Mouse (Mus musculus): ENCODE measurements at regions not wholly inside any gene's neighbourhood (a gene's known extent, or its start where the extent isn't known, plus 50 kb on each side); places are given as distances from the start of the nearest gene placed in this dataset.
A peak's percentile ranks its signal among the peaks of the same experiment; 100 is the strongest.

DNA sequence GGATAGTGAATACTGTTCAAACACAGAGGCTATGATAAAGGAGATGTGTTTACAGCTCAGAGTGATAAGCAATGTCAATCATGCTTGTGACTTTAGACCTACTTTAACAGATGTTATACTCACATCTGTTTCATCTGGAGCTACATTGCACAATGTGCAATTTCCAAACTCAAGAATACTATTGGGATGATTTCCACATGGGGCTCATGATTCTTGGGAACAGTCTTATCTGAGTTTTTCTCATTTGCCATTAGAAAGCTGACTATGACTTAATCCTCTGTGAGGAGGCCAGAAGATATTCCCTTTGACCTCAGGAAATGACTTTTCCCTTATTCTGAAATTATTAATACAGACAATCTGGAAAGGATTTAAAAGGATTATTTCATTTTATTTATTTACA is 252.3 kb upstream of the Clnk start:
- ATAC-seq (ENCODE audit: low FRiP score, low read depth) (no peak), DNase-seq (ENCODE audit: low spot score) (peak; percentile 49)
- Histone ChIP-seq H3K27ac (replicated peaks; ENCODE audit: low read depth, low read length) (no peak overlapping the region), H3K4me2 (replicated peaks; ENCODE audit: low read depth, low read length, severe bottlenecking) (no peak overlapping the region), H3K9ac (ENCODE audit: low read depth, low read length, severe bottlenecking) (no peak overlapping the region), H3K9me3 (ENCODE audit: control insufficient read depth, low read length) (no peaks in the 10 kb centered on the region), H3K4me3 (replicated peaks; ENCODE audit: low read length) (no peak overlapping the region), H3K27me3 (ENCODE audit: control insufficient read depth, insufficient read depth, low read length) (no peaks in the 10 kb centered on the region), H3K36me3 (ENCODE audit: control insufficient read depth, insufficient read depth, low read length) (no peaks in the 10 kb centered on the region), H3K4me1 (ENCODE audit: control insufficient read depth, insufficient read depth, low read length) (peaks cover 13% of the 10 kb centered on the region)
- no peak for TF ChIP-seq POLR2A (IDR thresholded peaks at IDR 0.05; ENCODE audit: borderline replicate concordance, extremely low read depth, insufficient read depth, insufficient read length)

DNA sequence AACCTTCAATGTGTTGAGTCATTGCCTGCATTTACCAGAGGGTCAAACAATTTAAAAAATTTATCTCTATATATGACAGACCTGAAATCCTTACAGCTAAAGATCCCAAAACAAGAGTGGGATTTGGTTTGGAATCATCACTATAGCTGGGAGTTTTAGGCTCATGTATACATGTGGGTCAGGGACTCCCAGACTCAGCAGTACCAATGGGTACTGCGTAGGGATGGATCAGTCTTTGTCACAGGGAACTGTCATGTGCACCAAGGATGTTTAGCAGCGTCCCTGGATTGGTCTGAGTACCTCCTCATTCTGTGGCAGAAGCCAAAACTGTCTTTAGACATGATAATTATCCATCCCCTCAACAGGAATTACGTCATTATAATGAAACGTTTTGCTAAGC is 250.2 kb upstream of the Clnk start:
- TF ChIP-seq POLR2A (IDR thresholded peaks at IDR 0.05; ENCODE audit: borderline replicate concordance, extremely low read depth, insufficient read depth, insufficient read length): no peak
- no peaks in the 10 kb centered on the region for H3K27me3 ChIP-seq (ENCODE audit: control insufficient read depth, insufficient read depth, low read length)
- ATAC-seq (ENCODE audit: low FRiP score, low read depth) (no peak), DNase-seq (ENCODE audit: low spot score) (no peak)
- 78% methylated on average over 4 of the region's 4 CpGs for WGBS
- no peaks in the 10 kb centered on the region for H3K36me3 ChIP-seq (ENCODE audit: control insufficient read depth, insufficient read depth, low read length)
- peaks cover 11% of the 10 kb centered on the region for H3K4me1 ChIP-seq (ENCODE audit: control insufficient read depth, insufficient read depth, low read length)
- H3K27ac ChIP-seq (replicated peaks; ENCODE audit: low read depth, low read length): no peak overlapping the region
- no peak overlapping the region for H3K4me2 ChIP-seq (replicated peaks; ENCODE audit: low read depth, low read length, severe bottlenecking)
- H3K9ac ChIP-seq (ENCODE audit: low read depth, low read length, severe bottlenecking): no peak overlapping the region
- no peaks in the 10 kb centered on the region for H3K9me3 ChIP-seq (ENCODE audit: control insufficient read depth, low read length)
- no peak overlapping the region for H3K4me3 ChIP-seq (replicated peaks; ENCODE audit: low read length)

DNA sequence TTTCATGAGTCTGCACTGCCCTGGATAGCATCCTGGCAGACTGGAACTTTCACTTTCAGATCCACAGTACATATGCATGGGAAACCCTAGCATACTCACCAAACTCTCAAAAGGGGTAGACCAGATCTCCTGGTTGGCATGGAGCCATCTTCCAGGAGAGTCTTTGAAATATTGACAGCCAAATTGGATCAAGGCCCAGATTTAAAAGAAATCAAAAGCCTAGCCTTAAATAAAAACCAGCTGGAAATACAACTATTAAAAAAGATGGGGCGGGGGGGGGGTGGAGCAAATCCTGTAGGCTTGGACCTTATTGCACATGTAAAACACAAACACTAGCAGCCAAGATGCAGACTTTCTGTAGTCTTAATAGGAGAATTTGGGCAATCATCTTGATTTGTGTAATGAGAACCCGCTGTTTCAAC is 249.7 kb upstream of the Clnk start:
- Histone ChIP-seq H3K4me2 (replicated peaks; ENCODE audit: low read depth, low read length, severe bottlenecking) (no peak overlapping the region), H3K9ac (ENCODE audit: low read depth, low read length, severe bottlenecking) (no peak overlapping the region), H3K4me1 (ENCODE audit: control insufficient read depth, insufficient read depth, low read length) (peaks cover 11% of the 10 kb centered on the region), H3K36me3 (ENCODE audit: control insufficient read depth, insufficient read depth, low read length) (no peaks in the 10 kb centered on the region), H3K9me3 (ENCODE audit: control insufficient read depth, low read length) (no peaks in the 10 kb centered on the region), H3K4me3 (replicated peaks; ENCODE audit: low read length) (no peak overlapping the region), H3K27me3 (ENCODE audit: control insufficient read depth, insufficient read depth, low read length) (no peaks in the 10 kb centered on the region), H3K27ac (replicated peaks; ENCODE audit: low read depth, low read length) (peak overlapping the region; percentile 43)
- 45% methylated on average over 2 of the region's 2 CpGs for WGBS
- DNase-seq (ENCODE audit: low spot score) (peak; percentile 90), ATAC-seq (ENCODE audit: low FRiP score, low read depth) (peak; percentile 82)
- TF ChIP-seq POLR2A (IDR thresholded peaks at IDR 0.05; ENCODE audit: borderline replicate concordance, extremely low read depth, insufficient read depth, insufficient read length): no peak

DNA sequence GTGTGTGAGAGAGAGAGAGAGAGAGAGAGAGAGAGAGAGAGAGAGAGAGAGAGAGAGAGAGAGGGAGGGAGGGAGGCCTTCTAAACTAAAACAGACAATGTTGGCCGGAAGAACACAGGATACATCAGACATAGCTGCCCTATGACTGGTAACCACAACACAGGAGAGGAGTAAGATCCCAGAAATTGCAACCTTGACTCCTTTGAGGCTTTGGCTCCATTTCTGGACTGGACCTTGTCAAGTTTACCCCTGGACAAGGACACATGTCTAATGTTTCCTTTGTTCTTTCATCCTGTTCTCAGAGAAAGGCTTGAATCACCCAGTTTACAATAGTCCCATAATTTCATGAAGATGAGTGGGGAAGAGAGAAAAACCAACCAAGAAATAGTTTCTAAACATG is 233.7 kb upstream of the Clnk start:
- no peak overlapping the region for H3K4me2 ChIP-seq (replicated peaks; ENCODE audit: low read depth, low read length, severe bottlenecking)
- no peak for TF ChIP-seq POLR2A (IDR thresholded peaks at IDR 0.05; ENCODE audit: borderline replicate concordance, extremely low read depth, insufficient read depth, insufficient read length)
- no peaks in the 10 kb centered on the region for H3K9me3 ChIP-seq (ENCODE audit: control insufficient read depth, low read length)
- no peaks in the 10 kb centered on the region for H3K36me3 ChIP-seq (ENCODE audit: control insufficient read depth, insufficient read depth, low read length)
- no peak for DNase-seq (ENCODE audit: low spot score)
- WGBS: 71% methylated on average over 1 of the region's 1 CpGs
- H3K4me1 ChIP-seq (ENCODE audit: control insufficient read depth, insufficient read depth, low read length): no peaks in the 10 kb centered on the region
- no peak for ATAC-seq (ENCODE audit: low FRiP score, low read depth)
- H3K4me3 ChIP-seq (replicated peaks; ENCODE audit: low read length): no peak overlapping the region
- no peaks in the 10 kb centered on the region for H3K27me3 ChIP-seq (ENCODE audit: control insufficient read depth, insufficient read depth, low read length)
- no peak overlapping the region for H3K27ac ChIP-seq (replicated peaks; ENCODE audit: low read depth, low read length)
- no peak overlapping the region for H3K9ac ChIP-seq (ENCODE audit: low read depth, low read length, severe bottlenecking)

DNA sequence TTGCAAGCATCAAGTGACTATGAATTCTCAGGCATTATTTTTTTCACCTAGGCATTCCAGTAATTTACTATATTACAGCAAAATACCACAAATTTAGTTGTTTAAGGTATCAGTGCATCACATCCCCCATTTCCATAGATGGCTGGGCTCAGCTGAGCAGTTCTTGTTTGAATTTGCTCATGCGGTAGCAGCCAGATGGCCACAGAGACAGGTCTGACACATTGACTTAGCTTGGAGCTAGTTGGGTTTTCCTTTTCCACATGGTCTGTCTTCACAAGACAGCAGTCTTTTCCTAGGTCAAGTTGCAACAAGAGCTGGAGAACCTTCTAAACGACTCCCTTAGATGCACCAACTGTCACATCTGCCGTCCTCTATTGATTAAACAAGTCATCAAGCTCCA is 232.9 kb upstream of the Clnk start:
- 93% methylated on average over 3 of the region's 3 CpGs for WGBS
- Histone ChIP-seq H3K27ac (replicated peaks; ENCODE audit: low read depth, low read length) (no peak overlapping the region), H3K9ac (ENCODE audit: low read depth, low read length, severe bottlenecking) (no peak overlapping the region), H3K36me3 (ENCODE audit: control insufficient read depth, insufficient read depth, low read length) (no peaks in the 10 kb centered on the region), H3K4me2 (replicated peaks; ENCODE audit: low read depth, low read length, severe bottlenecking) (no peak overlapping the region), H3K27me3 (ENCODE audit: control insufficient read depth, insufficient read depth, low read length) (no peaks in the 10 kb centered on the region), H3K9me3 (ENCODE audit: control insufficient read depth, low read length) (no peaks in the 10 kb centered on the region), H3K4me3 (replicated peaks; ENCODE audit: low read length) (no peak overlapping the region), H3K4me1 (ENCODE audit: control insufficient read depth, insufficient read depth, low read length) (no peaks in the 10 kb centered on the region)
- no peak for TF ChIP-seq POLR2A (IDR thresholded peaks at IDR 0.05; ENCODE audit: borderline replicate concordance, extremely low read depth, insufficient read depth, insufficient read length)
- no peak for DNase-seq (ENCODE audit: low spot score)
- ATAC-seq (ENCODE audit: low FRiP score, low read depth): no peak

DNA sequence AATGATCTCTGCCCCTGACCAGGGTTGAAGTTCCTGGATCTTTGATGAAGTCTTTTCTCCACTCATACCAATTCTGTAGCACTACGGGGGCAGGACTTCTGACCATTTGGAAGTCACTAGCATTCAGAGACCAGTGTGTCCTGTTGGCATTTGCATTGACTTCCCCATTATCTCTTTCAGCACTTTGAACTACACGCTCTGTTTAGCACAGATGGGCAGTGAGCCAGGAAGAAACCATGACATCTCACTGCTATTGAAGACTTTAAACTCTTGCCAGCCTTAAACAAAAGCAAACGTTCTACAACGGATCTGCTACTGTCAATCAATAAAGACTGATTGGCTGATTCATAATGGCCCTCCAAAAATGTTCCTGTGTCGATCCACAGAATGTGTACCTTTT is 222.5 kb upstream of the Clnk start:
- Histone ChIP-seq H3K27me3 (ENCODE audit: control insufficient read depth, insufficient read depth, low read length) (no peaks in the 10 kb centered on the region), H3K4me2 (replicated peaks; ENCODE audit: low read depth, low read length, severe bottlenecking) (no peak overlapping the region), H3K4me3 (replicated peaks; ENCODE audit: low read length) (no peak overlapping the region), H3K9me3 (ENCODE audit: control insufficient read depth, low read length) (no peaks in the 10 kb centered on the region), H3K36me3 (ENCODE audit: control insufficient read depth, insufficient read depth, low read length) (no peaks in the 10 kb centered on the region), H3K9ac (ENCODE audit: low read depth, low read length, severe bottlenecking) (no peak overlapping the region), H3K27ac (replicated peaks; ENCODE audit: low read depth, low read length) (no peak overlapping the region), H3K4me1 (ENCODE audit: control insufficient read depth, insufficient read depth, low read length) (no peaks in the 10 kb centered on the region)
- 63% methylated on average over 5 of the region's 5 CpGs for WGBS
- DNase-seq (ENCODE audit: low spot score) (no peak), ATAC-seq (ENCODE audit: low FRiP score, low read depth) (no peak)
- no peak for TF ChIP-seq POLR2A (IDR thresholded peaks at IDR 0.05; ENCODE audit: borderline replicate concordance, extremely low read depth, insufficient read depth, insufficient read length)
